Mouse (Mus musculus) embryonic facial prominence, embryonic 14.5 days (tissue): ENCODE results near the gene Carmil1. TPM values are rescaled to one million over a fixed set of nuclear protein-coding genes. Genes with fewer than 3 reads are reported as not detected.

Source experiments
- ATAC-seq: fragments of 200-750 bp; cut with Nextera tagmentation; 2 replicates; pipeline ENCODE4 v1.8.0; 2017; ENCODE audit warnings: low read depth, moderate number of reproducible peaks, moderate TSS enrichment
- DNase-seq: peaks from one replicate; pipeline ENCODE4 v3.0.0-alpha.2; 2015; ENCODE audit warnings: low spot score
- H3K27ac ChIP-seq: fragments of 300-500 bp; sonication (generic); replicated peaks from 2 replicates; pipeline ENCODE4 v1.5.1; 2014; ENCODE audit warnings: low read depth, mild to moderate bottlenecking, low read length, moderate library complexity
- H3K27me3 ChIP-seq: fragments of 300-500 bp; sonication (generic); replicated peaks from 2 replicates; pipeline ENCODE4 v1.6.1; 2014; ENCODE audit warnings: low read length; ENCODE audit not compliant: control insufficient read depth, insufficient read depth
- H3K36me3 ChIP-seq: fragments of 300-500 bp; sonication (generic); 2 replicates; pipeline ENCODE4 v1.6.1; 2014; ENCODE audit warnings: low read length, mixed read lengths; ENCODE audit not compliant: control insufficient read depth, insufficient read depth
- H3K4me1 ChIP-seq: fragments of 300-500 bp; sonication (generic); 2 replicates; pipeline ENCODE4 v1.6.1; 2014; ENCODE audit warnings: antibody characterized with exemption, low read length; ENCODE audit not compliant: control insufficient read depth, insufficient read depth
- H3K4me2 ChIP-seq: fragments of 300-500 bp; sonication (generic); 2 replicates; pipeline ENCODE4 v1.6.1; 2014; ENCODE audit warnings: low read depth, mild to moderate bottlenecking, low read length, moderate library complexity, mixed read lengths
- H3K4me3 ChIP-seq: fragments of 300-500 bp; sonication (generic); 2 replicates; pipeline ENCODE4 v1.5.1; 2014; ENCODE audit warnings: low read depth, mild to moderate bottlenecking, low read length
- H3K9ac ChIP-seq: fragments of 300-500 bp; sonication (generic); 2 replicates; pipeline ENCODE4 v1.6.1; 2014; ENCODE audit warnings: low read depth, mild to moderate bottlenecking, low read length, moderate library complexity, mixed read lengths
- H3K9me3 ChIP-seq: fragments of 300-500 bp; sonication (generic); 2 replicates; pipeline ENCODE4 v1.6.1; 2016; ENCODE audit warnings: low read length; ENCODE audit not compliant: control insufficient read depth
- WGBS: fragments of 180-500 bp; shearing (Covaris S2); extraction: QIAGEN DNeasy Blood & Tissue Kit; methylation state at CpG from one replicate; pipeline ENCODE4 v1.1.7; 2014; 5-methylcytosine and 5-hydroxymethylcytosine counted together
- polyA plus RNA-seq: library from polyadenylated mRNA; unstranded; fragments of >200 nt; fragmentation: Nextera tagmentation; extraction: Ambion mirVana; gene quantifications from 2 replicates; pipeline ENCODE4 v1.2.1, GENCODE M21; 2014

The Carmil1 gene
- polyA plus RNA-seq, 1 experiment from 2014 or later = 31.3 TPM

- no peak overlapping the region for H3K27ac ChIP-seq
- no peaks in the 10 kb centered on the region for H3K36me3 ChIP-seq
- 67% methylated on average over 3 of the region's 3 CpGs for WGBS
- DNase-seq (no peak), ATAC-seq (no peak)
- no peak overlapping the region for H3K4me3 ChIP-seq
- H3K4me1 ChIP-seq = peaks cover 15% of the 10 kb centered on the region; the same call in 1 of the 2 replicates
- no peaks in the 10 kb centered on the region for H3K9me3 ChIP-seq
- no peak overlapping the region for H3K9ac ChIP-seq
- H3K27me3 ChIP-seq = no peaks in the 10 kb centered on the region
- H3K4me2 ChIP-seq = no peak overlapping the region
Measured at GRCm38 (mm10) chr13:24238456-24239120, 42.0 kb downstream of the Carmil1 start.

- Histone ChIP-seq H3K4me1 (peaks cover 24% of the 10 kb centered on the region), H3K9me3 (no peaks in the 10 kb centered on the region), H3K36me3 (no peaks in the 10 kb centered on the region), H3K9ac (no peak overlapping the region), H3K27me3 (no peaks in the 10 kb centered on the region), H3K4me2 (no peak overlapping the region), H3K4me3 (no peak overlapping the region), H3K27ac (no peak overlapping the region)
- 82% methylated on average over 4 of the region's 4 CpGs for WGBS
- no peak for ATAC-seq
- no peak for DNase-seq
Measured at GRCm38 (mm10) chr13:24236736-24237135, 43.9 kb downstream of the Carmil1 start.

- DNase-seq (peak; percentile 65), ATAC-seq (peak; percentile 41)
- H3K9ac ChIP-seq = no peak overlapping the region
- H3K27ac ChIP-seq = no peak overlapping the region; the same call in 1 of the 2 replicates
- no peaks in the 10 kb centered on the region for H3K9me3 ChIP-seq
- H3K4me1 ChIP-seq = peaks cover 14% of the 10 kb centered on the region
- no peaks in the 10 kb centered on the region for H3K27me3 ChIP-seq
- WGBS = 31% methylated on average over 6 of the region's 6 CpGs
- no peaks in the 10 kb centered on the region for H3K36me3 ChIP-seq
- H3K4me3 ChIP-seq = no peak overlapping the region
- H3K4me2 ChIP-seq = no peak overlapping the region; the same call in 1 of the 2 replicates
Measured at GRCm38 (mm10) chr13:24232750-24233149, 47.8 kb downstream of the Carmil1 start.

GRCm38 (mm10) chr13:24231746-24232483 is 48.7 kb downstream of the Carmil1 start:
- no peak for ATAC-seq
- H3K27ac ChIP-seq = no peak overlapping the region; the same call in 1 of the 2 replicates
- H3K27me3 ChIP-seq = no peaks in the 10 kb centered on the region
- 64% methylated on average over 10 of the region's 10 CpGs for WGBS
- no peak for DNase-seq
- H3K4me3 ChIP-seq = no peak overlapping the region
- no peak overlapping the region for H3K9ac ChIP-seq
- H3K36me3 ChIP-seq = no peaks in the 10 kb centered on the region
- no peaks in the 10 kb centered on the region for H3K9me3 ChIP-seq
- no peak overlapping the region; the same call in 1 of the 2 replicates for H3K4me2 ChIP-seq
- H3K4me1 ChIP-seq = peaks cover 14% of the 10 kb centered on the region

GRCm38 (mm10) chr13:24231146-24231545 is 49.4 kb downstream of the Carmil1 start:
- ATAC-seq = no peak
- H3K27me3 ChIP-seq = no peaks in the 10 kb centered on the region
- no peak overlapping the region for H3K27ac ChIP-seq
- H3K4me2 ChIP-seq = no peak overlapping the region
- peaks cover 14% of the 10 kb centered on the region for H3K4me1 ChIP-seq
- H3K4me3 ChIP-seq = no peak overlapping the region
- no peak overlapping the region for H3K9ac ChIP-seq
- WGBS = 93% methylated on average over 2 of the region's 2 CpGs
- no peaks in the 10 kb centered on the region for H3K36me3 ChIP-seq
- no peaks in the 10 kb centered on the region for H3K9me3 ChIP-seq
- DNase-seq = no peak

- Histone ChIP-seq H3K9ac (no peak overlapping the region), H3K4me1 (peaks cover 14% of the 10 kb centered on the region)
- WGBS = 84% methylated on average over 4 of the region's 4 CpGs
Measured at GRCm38 (mm10) chr13:24230541-24231095, 50.0 kb downstream of the Carmil1 start.

GRCm38 (mm10) chr13:24223425-24224201 is 57.0 kb downstream of the Carmil1 start:
- WGBS = 73% methylated on average over 8 of the region's 8 CpGs
- H3K9ac ChIP-seq = no peak overlapping the region
- H3K27me3 ChIP-seq = no peaks in the 10 kb centered on the region
- H3K27ac ChIP-seq = no peak overlapping the region
- DNase-seq (no peak), ATAC-seq (no peak)
- no peaks in the 10 kb centered on the region for H3K36me3 ChIP-seq
- no peaks in the 10 kb centered on the region for H3K9me3 ChIP-seq
- H3K4me2 ChIP-seq = no peak overlapping the region
- no peak overlapping the region for H3K4me3 ChIP-seq
- H3K4me1 ChIP-seq = no peaks in the 10 kb centered on the region

More at GRCm38 (mm10) chr13:24230541-24231095, 50.0 kb downstream of the Carmil1 start:
- no peak for ATAC-seq
- Histone ChIP-seq H3K4me2 (no peak overlapping the region), H3K27me3 (no peaks in the 10 kb centered on the region), H3K36me3 (no peaks in the 10 kb centered on the region), H3K9me3 (no peaks in the 10 kb centered on the region), H3K4me3 (no peak overlapping the region), H3K27ac (no peak overlapping the region)
- no peak for DNase-seq

- DNase-seq (no peak), ATAC-seq (no peak)
- H3K9ac ChIP-seq = no peak overlapping the region
- no peak overlapping the region for H3K4me3 ChIP-seq
- H3K27me3 ChIP-seq = no peaks in the 10 kb centered on the region
- H3K4me2 ChIP-seq = no peak overlapping the region
- no peaks in the 10 kb centered on the region for H3K9me3 ChIP-seq
- H3K36me3 ChIP-seq = no peaks in the 10 kb centered on the region
- 81% methylated on average over 3 of the region's 3 CpGs for WGBS
- no peaks in the 10 kb centered on the region for H3K4me1 ChIP-seq
- no peak overlapping the region for H3K27ac ChIP-seq
Measured at GRCm38 (mm10) chr13:24220441-24220970, 60.1 kb downstream of the Carmil1 start.
